23 mouse cellular contexts compared by ENCODE assay signal in the genomic region with DNA sequence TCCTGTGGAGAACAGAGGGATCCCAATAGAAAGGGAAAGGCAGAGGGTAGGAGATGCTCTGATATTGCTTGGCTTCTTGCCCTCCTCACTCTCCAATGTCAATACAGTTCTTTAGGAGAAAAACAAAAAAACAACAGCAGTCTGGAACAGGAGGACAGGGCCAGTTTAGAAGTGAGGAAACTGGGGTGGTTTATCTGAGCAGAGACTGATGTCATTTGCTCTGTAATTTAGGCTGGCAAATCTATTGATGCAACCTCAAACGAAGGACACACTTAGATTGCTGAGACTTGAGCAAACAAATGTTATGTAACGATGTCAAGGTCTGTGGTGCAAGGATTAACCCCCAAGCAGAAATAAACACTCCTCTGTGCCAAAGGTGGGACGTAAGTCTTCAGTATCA.
DNase-seq lines count a peak whose midpoint lies in the region; ATAC-seq and TF ChIP-seq lines count a peak whose summit lies in the region.
"Had no signal": no experiment of that assay in that cellular context is flagged by ENCODE, and none has a peak within 500 bp of the region (broad histone marks: within the 10 kb centered on the region; RNA-seq: fewer than 3 reads in every experiment).

No protein-coding gene starts in this region.

- peak; percentile 48 to 87 for DNase-seq in adrenal gland, adult (ENCODE audit: inconsistent age in 2 of 2, low spot score in 1 of 2)
- no peak for DNase-seq in adrenal gland, postnatal 25 days
- peak; percentile 17 for DNase-seq in kidney, adult 2 months
- DNase-seq in kidney, postnatal 25 days: no peak
- peak; percentile 39 for DNase-seq in ovary, adult 18-20 months (ENCODE audit: low spot score)
- no peak for DNase-seq in ovary, postnatal 36 days (ENCODE audit: low spot score)
- DNase-seq in right cerebral cortex, postnatal 36 days (ENCODE audit: low spot score in 2 of 2): no peak
- DNase-seq in forebrain, embryonic 11.5 days (ENCODE audit: low spot score): no peak
- DNase-seq: cerebellum, adult 11 months; cerebellum, postnatal 14 days; heart, postnatal 36 days; lung, adult 2 months; right cerebral cortex, postnatal 14 days had no signal

- no peaks in the 10 kb centered on the region for H3K9me3 ChIP-seq in forebrain, embryonic 11.5 days (ENCODE audit: control insufficient read depth, low read length)
- H3K9me3 ChIP-seq: embryonic facial prominence, embryonic 13.5 days; forebrain, embryonic 15.5 days; hindbrain, embryonic 15.5 days; intestine, embryonic 15.5 days; kidney, embryonic 15.5 days; limb, embryonic 12.5 days; midbrain, embryonic 13.5 days; neural tube, embryonic 13.5 days; stomach, embryonic 15.5 days had no signal

- TF ChIP-seq CTCF in kidney, adult 2 months (conservative IDR thresholded peaks at IDR 0.05; ENCODE audit: insufficient read depth, insufficient read length, low read depth, low read length): no peak

- no peak overlapping the region for H3K4me3 ChIP-seq in kidney, adult 2 months (ENCODE audit: insufficient read depth, low read depth, low read length)
- H3K4me3 ChIP-seq in forebrain, embryonic 11.5 days (ENCODE audit: low read depth, low read length): no peak overlapping the region
- H3K4me3 ChIP-seq: embryonic facial prominence, embryonic 13.5 days; forebrain, embryonic 15.5 days; hindbrain, embryonic 15.5 days; intestine, embryonic 15.5 days; kidney, embryonic 15.5 days; limb, embryonic 12.5 days; midbrain, embryonic 13.5 days; neural tube, embryonic 13.5 days; stomach, embryonic 15.5 days had no signal

- H3K27me3 ChIP-seq in kidney, adult 2 months (replicated peaks; ENCODE audit: control insufficient read depth, insufficient read depth, low read length): no peaks in the 10 kb centered on the region
- no peaks in the 10 kb centered on the region for H3K27me3 ChIP-seq in forebrain, embryonic 11.5 days (ENCODE audit: control insufficient read depth, insufficient read depth, low read length)
- H3K27me3 ChIP-seq: embryonic facial prominence, embryonic 13.5 days; forebrain, embryonic 15.5 days; hindbrain, embryonic 15.5 days; intestine, embryonic 15.5 days; kidney, embryonic 15.5 days; limb, embryonic 12.5 days; midbrain, embryonic 13.5 days; neural tube, embryonic 13.5 days; Patski; stomach, embryonic 15.5 days had no signal

- no peak for TF ChIP-seq POLR2A in kidney, adult 2 months (IDR thresholded peaks at IDR 0.05; ENCODE audit: low read depth, low read length)

- H3K9ac ChIP-seq in forebrain, embryonic 11.5 days (ENCODE audit: low read length): no peak overlapping the region
- H3K9ac ChIP-seq: embryonic facial prominence, embryonic 13.5 days; forebrain, embryonic 15.5 days; hindbrain, embryonic 15.5 days; intestine, embryonic 15.5 days; kidney, embryonic 15.5 days; limb, embryonic 12.5 days; midbrain, embryonic 13.5 days; neural tube, embryonic 13.5 days; stomach, embryonic 15.5 days had no signal

- H3K36me3 ChIP-seq in kidney, adult 2 months (ENCODE audit: control insufficient read depth, insufficient read depth, low read length): no peaks in the 10 kb centered on the region
- no peaks in the 10 kb centered on the region for H3K36me3 ChIP-seq in forebrain, embryonic 11.5 days (ENCODE audit: control insufficient read depth, insufficient read depth, low read length)
- H3K36me3 ChIP-seq: embryonic facial prominence, embryonic 13.5 days; forebrain, embryonic 15.5 days; hindbrain, embryonic 15.5 days; intestine, embryonic 15.5 days; kidney, embryonic 15.5 days; limb, embryonic 12.5 days; midbrain, embryonic 13.5 days; neural tube, embryonic 13.5 days; stomach, embryonic 15.5 days had no signal

- H3K4me1 ChIP-seq in kidney, adult 2 months (ENCODE audit: control insufficient read depth, insufficient read depth, low read length): peaks cover 19% of the 10 kb centered on the region
- H3K4me1 ChIP-seq in forebrain, embryonic 11.5 days (replicated peaks; ENCODE audit: control insufficient read depth, insufficient read depth, low read length): no peaks in the 10 kb centered on the region
- H3K4me1 ChIP-seq: forebrain, embryonic 15.5 days; hindbrain, embryonic 15.5 days; midbrain, embryonic 13.5 days; neural tube, embryonic 13.5 days; stomach, embryonic 15.5 days had no signal

- no peak for ATAC-seq in forebrain, embryonic 11.5 days (replicated peaks; ENCODE audit: low FRiP score)
- ATAC-seq: forebrain, embryonic 15.5 days; midbrain, embryonic 13.5 days; Patski had no signal

- 60% methylated on average over 3 of the region's 3 CpGs for WGBS in kidney, adult 2 months
- WGBS in forebrain, embryonic 11.5 days: 84% methylated on average over 3 of the region's 3 CpGs

- no peak overlapping the region for H3K27ac ChIP-seq in kidney, adult 2 months (ENCODE audit: insufficient read depth, low read depth, low read length)
- H3K27ac ChIP-seq in forebrain, embryonic 11.5 days (ENCODE audit: low read depth, low read length): no peak overlapping the region
- H3K27ac ChIP-seq: embryonic facial prominence, embryonic 13.5 days; forebrain, embryonic 15.5 days; hindbrain, embryonic 15.5 days; intestine, embryonic 15.5 days; kidney, embryonic 15.5 days; limb, embryonic 12.5 days; midbrain, embryonic 13.5 days; neural tube, embryonic 13.5 days; stomach, embryonic 15.5 days had no signal

- H3K4me2 ChIP-seq in forebrain, embryonic 11.5 days (ENCODE audit: low read depth, low read length, severe bottlenecking): no peak overlapping the region
- H3K4me2 ChIP-seq: embryonic facial prominence, embryonic 13.5 days; forebrain, embryonic 15.5 days; hindbrain, embryonic 15.5 days; intestine, embryonic 15.5 days; kidney, embryonic 15.5 days; limb, embryonic 12.5 days; midbrain, embryonic 13.5 days; neural tube, embryonic 13.5 days; stomach, embryonic 15.5 days had no signal

Comparison
In these comparisons a context has a peak if more than half of its experiments do, and no peak if none do; other contexts are left out.
1. DNase-seq: peak in adrenal gland, adult (2 of 2), kidney, adult 2 months (single experiment) and ovary, adult 18-20 months (single experiment); none in adrenal gland, postnatal 25 days (single experiment), kidney, postnatal 25 days (0 of 2), ovary, postnatal 36 days (single experiment), right cerebral cortex, postnatal 36 days (0 of 2) and forebrain, embryonic 11.5 days (single experiment).